Mouse (Mus musculus): Measurements from ENCODE around the gene Nxpe5. TPM values are rescaled to one million over a fixed set of nuclear protein-coding genes. Genes with fewer than 3 reads are reported as not detected.
A peak's percentile ranks its signal among the peaks of the same experiment; 100 is the strongest.

The Nxpe5 gene
- polyA plus RNA-seq, 1 experiment from 2014 or later = not detected

DNA sequence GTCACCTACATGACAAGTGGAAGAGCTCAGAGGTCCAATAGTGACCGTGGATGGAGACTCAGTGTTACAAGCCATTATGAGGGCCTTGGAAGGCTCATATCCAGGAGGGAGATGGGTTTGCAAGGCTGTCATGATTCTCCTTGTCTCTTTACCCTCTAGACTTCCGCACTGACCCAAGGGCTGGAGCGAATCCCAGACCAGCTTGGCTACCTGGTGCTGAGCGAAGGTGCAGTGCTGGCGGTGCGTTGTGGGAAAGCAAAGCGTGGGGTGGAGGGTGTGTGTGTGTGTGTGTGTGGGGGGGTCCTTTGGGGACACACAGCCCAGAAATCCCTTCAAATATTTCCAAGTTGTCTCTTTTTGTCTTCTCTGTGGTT, 30.4 kb downstream of the Nxpe5 start:
- Histone ChIP-seq H3K36me3 (peaks cover 34% of the 10 kb centered on the region), H3K4me2 (peak overlapping the region; percentile 87), H3K9me3 (no peaks in the 10 kb centered on the region), H3K9ac (peak overlapping the region; percentile 82), H3K4me3 (peak overlapping the region; percentile 70), H3K27me3 (no peaks in the 10 kb centered on the region), H3K27ac (peak overlapping the region; percentile 91), H3K4me1 (replicated peaks) (peaks cover 24% of the 10 kb centered on the region)
- ATAC-seq (ENCODE audit: low FRiP score) = no peak; the same call in 1 of the 2 replicates
- 16% methylated on average over 7 of the region's 7 CpGs for WGBS

DNA sequence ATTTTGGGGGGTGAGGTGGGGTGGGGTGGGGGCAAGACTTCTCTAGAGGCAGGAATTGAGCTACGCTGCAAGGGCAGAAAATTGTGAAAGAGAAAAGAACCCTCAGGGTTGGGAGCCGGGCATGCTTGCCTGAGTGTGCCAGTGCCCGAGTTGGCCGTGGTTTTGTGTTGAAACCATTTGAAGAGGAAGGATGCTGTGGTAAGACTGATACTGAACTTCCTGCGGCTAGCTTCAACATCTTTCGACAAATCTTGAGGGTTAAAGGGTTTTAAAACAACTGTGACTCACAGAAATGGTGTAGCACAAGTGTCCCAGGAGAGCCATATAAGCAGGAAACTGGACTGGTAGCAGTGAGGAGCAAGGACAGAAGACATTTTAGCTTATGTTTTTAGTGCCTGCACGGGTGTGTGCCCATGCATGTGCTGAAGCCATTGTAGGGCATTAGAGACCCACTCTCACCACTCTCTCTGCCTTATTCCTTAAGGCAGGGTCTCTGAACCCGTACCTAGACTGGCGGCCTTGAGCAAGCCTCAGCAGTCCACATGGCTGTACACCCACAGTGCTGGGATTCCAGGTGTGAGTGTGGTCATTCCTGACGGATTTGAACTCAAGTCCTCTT, 31.4 kb downstream of the Nxpe5 start:
- peak overlapping the region; percentile 87 for H3K4me2 ChIP-seq
- ATAC-seq (ENCODE audit: low FRiP score) = no peak
- H3K36me3 ChIP-seq = peaks cover 44% of the 10 kb centered on the region
- no peak overlapping the region for H3K27ac ChIP-seq
- no peaks in the 10 kb centered on the region for H3K9me3 ChIP-seq
- H3K27me3 ChIP-seq = no peaks in the 10 kb centered on the region
- H3K4me3 ChIP-seq = no peak overlapping the region
- H3K4me1 ChIP-seq (replicated peaks) = peaks cover 28% of the 10 kb centered on the region
- H3K9ac ChIP-seq = no peak overlapping the region
- WGBS = 91% methylated on average over 10 of the region's 10 CpGs

DNA sequence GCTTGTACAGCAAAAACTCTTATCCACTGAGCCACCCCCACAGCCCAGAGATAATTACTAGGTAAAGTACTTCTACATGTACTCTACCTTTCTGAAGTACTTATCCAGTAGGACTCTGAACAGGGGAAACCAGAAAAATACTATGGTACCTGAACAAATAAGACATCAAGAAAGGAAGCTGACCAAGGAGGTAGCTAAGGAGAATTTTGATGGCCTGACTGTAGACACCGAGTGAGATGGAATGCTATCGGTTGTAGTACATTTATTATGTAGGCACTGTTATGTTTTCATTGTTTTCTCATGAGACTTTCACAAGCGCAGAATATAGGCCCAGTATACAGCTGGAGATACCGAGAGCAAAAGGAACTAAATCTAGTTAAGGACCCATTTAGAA, 31.9 kb downstream of the Nxpe5 start:
- Histone ChIP-seq H3K4me1 (replicated peaks) (peaks cover 33% of the 10 kb centered on the region), H3K27ac (no peak overlapping the region), H3K4me3 (no peak overlapping the region), H3K9me3 (no peaks in the 10 kb centered on the region), H3K27me3 (no peaks in the 10 kb centered on the region), H3K4me2 (no peak overlapping the region), H3K9ac (no peak overlapping the region), H3K36me3 (peaks cover 49% of the 10 kb centered on the region)
- no peak for ATAC-seq (ENCODE audit: low FRiP score)
- WGBS = 96% methylated on average over 4 of the region's 4 CpGs

DNA sequence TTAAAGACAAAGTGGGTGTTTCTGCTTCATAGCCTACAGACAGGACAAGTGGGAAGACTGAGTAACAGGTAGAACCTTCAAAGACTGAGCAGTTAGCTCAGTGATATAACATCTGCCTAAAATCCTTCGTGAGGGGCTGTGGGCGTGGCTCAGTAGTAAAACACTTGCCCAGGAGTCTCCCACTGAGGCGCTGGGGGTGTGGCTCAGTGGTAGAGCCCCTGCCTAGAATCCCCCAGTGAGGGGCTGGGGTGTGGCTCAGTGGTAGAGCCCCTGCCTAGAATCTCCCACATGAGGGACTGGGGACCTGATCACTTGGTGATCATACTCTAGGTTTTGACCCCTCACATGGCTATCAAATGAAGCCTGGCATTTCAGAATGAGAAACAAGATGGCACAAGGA, 32.4 kb downstream of the Nxpe5 start:
- H3K4me3 ChIP-seq = no peak overlapping the region
- H3K36me3 ChIP-seq = peaks cover 49% of the 10 kb centered on the region
- no peaks in the 10 kb centered on the region for H3K27me3 ChIP-seq
- H3K9me3 ChIP-seq = no peaks in the 10 kb centered on the region
- no peak overlapping the region for H3K9ac ChIP-seq
- ATAC-seq (ENCODE audit: low FRiP score) = no peak
- WGBS = 97% methylated on average over 3 of the region's 3 CpGs
- H3K4me2 ChIP-seq = no peak overlapping the region
- peaks cover 38% of the 10 kb centered on the region for H3K4me1 ChIP-seq (replicated peaks)
- no peak overlapping the region for H3K27ac ChIP-seq

DNA sequence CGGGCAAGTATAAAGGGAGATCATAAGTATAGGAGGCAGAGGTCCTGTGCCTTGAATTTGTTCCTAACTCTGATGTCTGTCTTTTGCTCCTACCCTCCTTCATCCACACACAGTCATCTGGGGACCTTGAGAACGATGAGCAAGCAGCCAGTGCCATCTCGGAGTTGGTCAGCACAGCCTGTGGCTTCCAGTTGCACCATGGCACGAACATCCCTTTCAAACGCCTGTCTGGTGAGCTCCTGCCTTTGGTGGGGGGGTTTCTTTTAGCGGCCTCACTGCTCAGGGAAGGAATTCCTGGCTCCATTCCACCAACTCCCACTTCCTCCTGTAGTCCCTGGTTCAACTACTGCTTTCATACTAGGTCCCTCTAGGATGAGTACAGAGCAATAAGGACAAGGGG, 32.8 kb downstream of the Nxpe5 start:
- Histone ChIP-seq H3K27me3 (no peaks in the 10 kb centered on the region), H3K27ac (no peak overlapping the region), H3K4me1 (replicated peaks) (peaks cover 41% of the 10 kb centered on the region), H3K4me3 (no peak overlapping the region), H3K9me3 (no peaks in the 10 kb centered on the region), H3K4me2 (no peak overlapping the region), H3K36me3 (peaks cover 49% of the 10 kb centered on the region), H3K9ac (no peak overlapping the region)
- 88% methylated on average over 6 of the region's 6 CpGs for WGBS
- no peak for ATAC-seq (ENCODE audit: low FRiP score)

DNA sequence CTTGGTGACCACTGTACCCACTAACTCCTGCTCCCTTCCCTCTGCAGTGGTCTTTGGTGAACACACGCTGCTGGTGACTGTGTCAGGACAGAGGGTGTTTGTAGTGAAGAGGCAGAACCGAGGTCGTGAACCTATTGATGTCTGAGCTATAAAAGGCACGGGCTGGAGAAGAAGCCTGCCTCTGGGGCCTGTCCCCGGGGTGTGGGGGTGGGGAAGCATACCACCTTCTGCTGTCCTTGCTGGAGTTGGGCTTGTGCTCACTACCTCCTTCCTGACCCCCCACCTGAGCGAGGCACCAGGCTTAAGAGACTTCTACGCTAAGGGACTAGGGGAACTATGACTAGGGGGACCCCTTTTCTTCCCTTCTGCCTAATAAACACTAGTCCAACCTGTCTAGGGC, 33.3 kb downstream of the Nxpe5 start:
- no peak for ATAC-seq (ENCODE audit: low FRiP score)
- Histone ChIP-seq H3K9me3 (no peaks in the 10 kb centered on the region), H3K4me2 (no peak overlapping the region), H3K9ac (no peak overlapping the region), H3K36me3 (peaks cover 49% of the 10 kb centered on the region), H3K4me3 (no peak overlapping the region), H3K4me1 (replicated peaks) (peaks cover 41% of the 10 kb centered on the region), H3K27me3 (no peaks in the 10 kb centered on the region), H3K27ac (no peak overlapping the region)
- 75% methylated on average over 7 of the region's 7 CpGs for WGBS

DNA sequence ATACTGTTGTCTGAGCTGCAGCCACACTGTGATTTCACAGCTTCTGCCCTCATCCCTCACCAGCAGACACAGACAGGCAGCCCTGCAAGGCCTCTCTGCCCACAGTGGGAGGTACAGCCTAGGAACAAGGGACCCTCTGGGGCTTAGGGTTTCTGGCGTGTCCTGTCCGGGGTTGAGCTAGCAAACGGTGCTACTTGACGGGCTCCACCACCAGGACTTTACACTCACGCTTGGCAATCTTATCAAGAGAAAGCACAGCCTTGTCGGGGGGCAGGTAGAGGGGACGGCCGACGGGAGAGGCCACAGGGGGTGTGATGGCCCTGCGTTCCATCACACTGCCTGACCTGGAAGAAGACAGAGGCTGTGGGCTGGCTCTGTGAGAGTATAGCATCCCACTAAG, 34.4 kb downstream of the Nxpe5 start:
- no peak overlapping the region for H3K4me2 ChIP-seq
- H3K4me3 ChIP-seq = no peak overlapping the region
- no peaks in the 10 kb centered on the region for H3K27me3 ChIP-seq
- H3K4me1 ChIP-seq (replicated peaks) = peaks cover 46% of the 10 kb centered on the region
- no peaks in the 10 kb centered on the region for H3K9me3 ChIP-seq
- no peak overlapping the region; the same call in 1 of the 2 replicates for H3K27ac ChIP-seq
- 0 out of 2 replicates have a peak overlapping the region, but pooled peaks have one; percentile 39 for H3K9ac ChIP-seq
- H3K36me3 ChIP-seq = peaks cover 49% of the 10 kb centered on the region
- WGBS = 87% methylated on average over 10 of the region's 10 CpGs
- no peak for ATAC-seq (ENCODE audit: low FRiP score)

DNA sequence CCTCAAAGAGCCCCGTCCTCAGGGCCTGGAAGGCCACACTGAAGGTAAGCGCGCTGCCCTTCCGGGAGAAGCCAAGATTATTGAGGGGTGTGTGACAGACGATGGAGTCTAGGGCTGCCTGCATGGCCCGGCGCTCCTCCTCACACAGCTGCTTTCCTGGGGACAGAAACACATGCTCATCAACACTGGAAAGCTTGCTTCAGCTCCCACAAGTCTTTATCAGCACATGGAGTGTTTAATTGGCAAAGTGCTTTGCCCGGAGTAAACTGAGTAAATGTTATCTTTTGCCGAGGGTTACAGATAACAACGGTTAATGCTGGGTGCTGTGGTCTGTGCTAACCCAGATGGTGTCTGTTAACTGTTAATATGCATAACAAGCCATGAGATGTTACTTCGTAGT, 35.1 kb downstream of the Nxpe5 start:
- Histone ChIP-seq H3K27ac (no peak overlapping the region), H3K27me3 (no peaks in the 10 kb centered on the region), H3K4me1 (replicated peaks) (peaks cover 48% of the 10 kb centered on the region), H3K9ac (peak overlapping the region; percentile 39; the same call in 1 of the 2 replicates), H3K4me2 (no peak overlapping the region), H3K36me3 (peaks cover 54% of the 10 kb centered on the region), H3K9me3 (no peaks in the 10 kb centered on the region), H3K4me3 (no peak overlapping the region)
- 96% methylated on average over 11 of the region's 11 CpGs for WGBS
- no peak for ATAC-seq (ENCODE audit: low FRiP score)

DNA sequence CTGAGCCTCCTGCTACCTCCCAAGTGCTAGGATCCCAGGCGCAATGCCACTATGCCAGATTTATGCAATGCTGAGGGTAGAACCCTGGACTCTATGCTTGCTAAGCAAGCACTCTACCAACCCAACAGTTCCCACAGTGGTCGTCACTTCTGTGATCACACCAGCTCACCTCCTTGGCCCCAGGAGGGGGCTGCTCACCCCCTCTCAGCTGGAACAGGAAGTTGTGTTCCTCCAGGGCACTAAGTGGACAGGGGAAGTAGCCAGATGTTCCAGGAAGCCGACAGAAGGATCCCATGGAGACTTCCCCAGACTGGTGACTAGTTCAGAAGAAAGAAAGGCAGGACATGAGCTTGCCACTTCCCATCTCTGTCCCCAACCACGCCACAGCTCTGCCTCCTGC, 36.3 kb downstream of the Nxpe5 start:
- Histone ChIP-seq H3K27ac (no peak overlapping the region), H3K9me3 (no peaks in the 10 kb centered on the region), H3K4me2 (peak overlapping the region; percentile 96), H3K4me1 (replicated peaks) (peaks cover 38% of the 10 kb centered on the region), H3K4me3 (0 out of 2 replicates have a peak overlapping the region, but pooled peaks have one; percentile 92), H3K9ac (peak overlapping the region; percentile 98; the same call in 1 of the 2 replicates), H3K27me3 (no peaks in the 10 kb centered on the region), H3K36me3 (peaks cover 64% of the 10 kb centered on the region)
- ATAC-seq (ENCODE audit: low FRiP score) = no peak
- 77% methylated on average over 4 of the region's 4 CpGs for WGBS

DNA sequence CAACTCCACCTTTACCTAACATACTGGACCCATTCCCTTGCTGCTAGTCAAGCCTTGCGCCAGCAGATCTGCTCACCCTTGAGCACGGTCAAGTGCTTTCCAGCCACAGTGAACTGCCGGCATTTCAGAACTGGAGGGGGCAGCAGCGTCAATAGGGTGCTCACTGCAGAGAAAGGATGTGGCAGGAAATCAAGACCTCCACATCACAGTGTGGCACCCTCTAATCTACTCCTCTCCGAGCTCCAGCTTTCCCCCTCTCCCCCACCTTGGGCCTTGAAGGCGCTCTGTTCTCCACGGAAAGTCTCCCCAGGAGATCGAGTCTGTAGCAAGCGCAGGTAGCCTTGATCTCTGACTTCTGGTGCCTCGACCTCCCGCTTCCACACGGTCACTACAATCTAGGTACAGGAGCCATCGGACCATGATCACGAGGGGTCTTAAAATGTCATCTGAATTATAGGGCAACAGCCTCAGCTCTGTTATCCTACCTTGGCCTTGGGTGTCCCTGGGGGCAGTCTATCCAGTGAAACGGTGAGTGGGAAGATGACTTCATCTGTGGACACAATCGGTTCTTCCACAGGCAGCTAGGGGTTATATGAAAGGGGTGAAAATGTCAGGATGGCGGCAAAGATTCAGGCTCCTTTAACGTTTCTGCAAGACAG, 37.0 kb downstream of the Nxpe5 start:
- Histone ChIP-seq H3K27ac (0 out of 2 replicates have a peak overlapping the region, but pooled peaks have one; percentile 23), H3K27me3 (no peaks in the 10 kb centered on the region), H3K4me3 (peak overlapping the region; percentile 92), H3K9ac (peak overlapping the region; percentile 98), H3K36me3 (peaks cover 68% of the 10 kb centered on the region), H3K4me2 (peak overlapping the region; percentile 96), H3K9me3 (no peaks in the 10 kb centered on the region), H3K4me1 (replicated peaks) (peaks cover 38% of the 10 kb centered on the region)
- 65% methylated on average over 18 of the region's 18 CpGs for WGBS
- ATAC-seq (ENCODE audit: low FRiP score) = 0 out of 2 replicates have a peak, but pooled peaks have one; percentile 4

DNA sequence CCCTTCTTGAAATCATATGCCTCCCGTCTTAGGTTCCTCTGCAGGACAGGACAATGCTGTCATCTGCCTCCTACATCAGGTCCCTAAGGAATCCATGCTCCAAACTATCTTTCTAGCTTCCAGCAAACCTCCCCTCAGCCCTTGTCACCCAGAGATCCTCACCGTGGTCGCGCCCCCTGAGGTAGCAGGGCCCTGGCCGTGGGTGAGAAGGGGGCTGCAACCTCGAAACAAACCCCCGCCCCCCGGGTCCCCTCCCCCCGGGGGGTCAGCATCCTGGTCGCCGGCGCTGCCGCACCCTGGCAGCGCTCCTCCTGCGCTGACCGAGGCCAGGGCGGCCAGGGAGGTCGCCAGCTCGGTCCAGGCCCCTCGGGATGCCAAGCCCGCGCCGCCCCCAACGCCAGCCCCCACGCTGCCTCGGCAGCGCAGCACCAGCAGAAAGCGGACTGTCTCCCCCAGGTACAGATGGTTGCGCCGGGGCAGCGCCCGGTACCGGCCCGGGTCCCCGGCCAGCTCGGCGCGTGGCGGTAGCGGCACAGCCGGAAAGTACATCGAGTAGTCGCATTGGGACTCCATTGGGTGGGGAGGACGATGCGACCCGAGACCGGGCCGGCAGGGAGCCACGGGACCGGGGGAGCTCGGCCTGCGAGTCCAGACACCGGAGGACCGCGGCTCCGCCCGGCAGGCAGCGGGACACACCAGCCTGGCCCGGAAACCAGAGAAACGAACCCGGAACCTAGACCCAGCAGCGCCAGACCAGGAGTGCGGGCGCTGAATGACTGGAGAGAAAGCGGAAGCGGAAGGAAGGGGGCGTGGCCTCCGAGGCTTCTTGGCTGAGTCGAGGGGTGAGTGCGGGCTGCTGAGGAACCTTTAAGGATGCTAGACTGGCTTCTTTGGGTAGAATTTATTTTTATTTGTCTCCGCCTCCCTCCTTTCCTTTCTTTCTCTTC, 37.8 kb downstream of the Nxpe5 start, which contains the start of gene BC037034:
Gene BC037034, minus strand, starts transcription at position 774 of the 947 bp plus-strand sequence.
- 1% methylated on average over 71 of the region's 71 CpGs for WGBS
- Histone ChIP-seq H3K4me3 (peak within 1 kb of the TSS; percentile 92), H3K9ac (peak within 1 kb of the TSS; percentile 98), H3K4me2 (peak within 1 kb of the TSS; percentile 96), H3K4me1 (replicated peaks) (peaks cover 38% of the 10 kb centered on the region), H3K9me3 (no peaks in the 10 kb centered on the region), H3K27ac (peak within 1 kb of the TSS; percentile 82), H3K36me3 (peaks cover 60% of the 10 kb centered on the region), H3K27me3 (no peaks in the 10 kb centered on the region)
- ATAC-seq (ENCODE audit: low FRiP score) = peak; percentile 92

DNA sequence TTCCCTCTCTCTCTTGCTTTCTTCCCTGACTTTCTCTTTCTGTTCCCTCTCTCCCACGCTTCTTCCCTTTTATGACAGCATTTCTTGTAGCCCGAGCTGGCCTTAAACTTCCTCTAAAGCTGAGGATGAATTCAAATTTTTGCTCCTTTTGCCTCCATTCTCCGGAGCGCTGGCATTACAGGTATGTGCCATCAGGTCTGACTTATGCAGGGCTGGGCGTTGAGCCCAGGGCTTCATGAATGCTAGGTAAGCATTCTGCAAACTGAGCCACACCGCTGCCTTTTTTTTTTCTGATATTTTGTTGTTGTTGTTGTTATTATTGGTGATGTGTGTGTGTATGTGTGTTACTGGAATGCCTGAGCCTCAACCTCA, 38.5 kb downstream of the Nxpe5 start:
- peak overlapping the region; percentile 96 for H3K4me2 ChIP-seq
- H3K27ac ChIP-seq = peak overlapping the region; percentile 74; the same call in 1 of the 2 replicates
- no peak for ATAC-seq (ENCODE audit: low FRiP score)
- H3K36me3 ChIP-seq = peaks cover 53% of the 10 kb centered on the region
- peaks cover 38% of the 10 kb centered on the region for H3K4me1 ChIP-seq (replicated peaks)
- no peaks in the 10 kb centered on the region for H3K27me3 ChIP-seq
- H3K9me3 ChIP-seq = no peaks in the 10 kb centered on the region
- WGBS = 12% methylated on average over 6 of the region's 6 CpGs
- peak overlapping the region; percentile 92 for H3K4me3 ChIP-seq
- peak overlapping the region; percentile 98 for H3K9ac ChIP-seq
